Mouse (Mus musculus): ENCODE data around the gene Arhgap21. TPM values are rescaled to one million over a fixed set of nuclear protein-coding genes. Genes with fewer than 3 reads are reported as not detected.

Gene Arhgap21
- polyA plus RNA-seq, 1 experiment = 3.3 TPM

GRCm38 (mm10) chr2:20959906-20960667 is 8.6 kb downstream of the Arhgap21 start:
- H3K27me3 ChIP-seq (ENCODE audit: control insufficient read depth, insufficient read depth, low read length) = no peaks in the 10 kb centered on the region
- no peaks in the 10 kb centered on the region for H3K4me1 ChIP-seq (ENCODE audit: control insufficient read depth, insufficient read depth, low read length)
- no peak for TF ChIP-seq POLR2A (IDR thresholded peaks at IDR 0.05; ENCODE audit: control insufficient read depth, low read depth, low read length)
- H3K4me3 ChIP-seq (ENCODE audit: control insufficient read depth, low read depth, low read length) = no peak overlapping the region
- no peak overlapping the region for H3K27ac ChIP-seq (ENCODE audit: control insufficient read depth, insufficient read depth, low read depth, low read length)
- H3K36me3 ChIP-seq (ENCODE audit: control insufficient read depth, insufficient read depth, low read length) = no peaks in the 10 kb centered on the region

GRCm38 (mm10) chr2:20959045-20959444 is 9.6 kb downstream of the Arhgap21 start:
- TF ChIP-seq POLR2A (IDR thresholded peaks at IDR 0.05; ENCODE audit: control insufficient read depth, low read depth, low read length) = no peak
- TF ChIP-seq CTCF (IDR thresholded peaks at IDR 0.05; ENCODE audit: control insufficient read depth, insufficient read depth, insufficient replicate concordance, low read depth, low read length) = no peak
- Histone ChIP-seq H3K4me1 (ENCODE audit: control insufficient read depth, insufficient read depth, low read length) (no peaks in the 10 kb centered on the region), H3K36me3 (ENCODE audit: control insufficient read depth, insufficient read depth, low read length) (no peaks in the 10 kb centered on the region), H3K27ac (ENCODE audit: control insufficient read depth, insufficient read depth, low read depth, low read length) (no peak overlapping the region), H3K27me3 (ENCODE audit: control insufficient read depth, insufficient read depth, low read length) (no peaks in the 10 kb centered on the region), H3K4me3 (ENCODE audit: control insufficient read depth, low read depth, low read length) (no peak overlapping the region)

- Histone ChIP-seq H3K4me3 (ENCODE audit: control insufficient read depth, low read depth, low read length) (no peak overlapping the region), H3K36me3 (ENCODE audit: control insufficient read depth, insufficient read depth, low read length) (no peaks in the 10 kb centered on the region), H3K4me1 (ENCODE audit: control insufficient read depth, insufficient read depth, low read length) (no peaks in the 10 kb centered on the region), H3K27ac (ENCODE audit: control insufficient read depth, insufficient read depth, low read depth, low read length) (no peak overlapping the region), H3K27me3 (ENCODE audit: control insufficient read depth, insufficient read depth, low read length) (no peaks in the 10 kb centered on the region)
- TF ChIP-seq CTCF (IDR thresholded peaks at IDR 0.05; ENCODE audit: control insufficient read depth, insufficient read depth, insufficient replicate concordance, low read depth, low read length) (no peak), POLR2A (IDR thresholded peaks at IDR 0.05; ENCODE audit: control insufficient read depth, low read depth, low read length) (no peak)
Observed at GRCm38 (mm10) chr2:20957995-20958394, 10.7 kb downstream of the Arhgap21 start.

GRCm38 (mm10) chr2:20956716-20957115 is 12.0 kb downstream of the Arhgap21 start:
- Histone ChIP-seq H3K27ac (ENCODE audit: control insufficient read depth, insufficient read depth, low read depth, low read length) (no peak overlapping the region), H3K4me3 (ENCODE audit: control insufficient read depth, low read depth, low read length) (no peak overlapping the region), H3K4me1 (ENCODE audit: control insufficient read depth, insufficient read depth, low read length) (no peaks in the 10 kb centered on the region), H3K36me3 (ENCODE audit: control insufficient read depth, insufficient read depth, low read length) (no peaks in the 10 kb centered on the region), H3K27me3 (ENCODE audit: control insufficient read depth, insufficient read depth, low read length) (no peaks in the 10 kb centered on the region)
- TF ChIP-seq POLR2A (IDR thresholded peaks at IDR 0.05; ENCODE audit: control insufficient read depth, low read depth, low read length) (no peak), CTCF (IDR thresholded peaks at IDR 0.05; ENCODE audit: control insufficient read depth, insufficient read depth, insufficient replicate concordance, low read depth, low read length) (no peak)

- no peak overlapping the region for H3K27ac ChIP-seq (ENCODE audit: control insufficient read depth, insufficient read depth, low read depth, low read length)
- H3K4me1 ChIP-seq (ENCODE audit: control insufficient read depth, insufficient read depth, low read length) = no peaks in the 10 kb centered on the region
- H3K4me3 ChIP-seq (ENCODE audit: control insufficient read depth, low read depth, low read length) = no peak overlapping the region
- no peaks in the 10 kb centered on the region for H3K36me3 ChIP-seq (ENCODE audit: control insufficient read depth, insufficient read depth, low read length)
- H3K27me3 ChIP-seq (ENCODE audit: control insufficient read depth, insufficient read depth, low read length) = no peaks in the 10 kb centered on the region
- no peak for TF ChIP-seq CTCF (IDR thresholded peaks at IDR 0.05; ENCODE audit: control insufficient read depth, insufficient read depth, insufficient replicate concordance, low read depth, low read length)
- no peak for TF ChIP-seq POLR2A (IDR thresholded peaks at IDR 0.05; ENCODE audit: control insufficient read depth, low read depth, low read length)
Observed at GRCm38 (mm10) chr2:20955996-20956395, 12.7 kb downstream of the Arhgap21 start.

GRCm38 (mm10) chr2:20955376-20955775 is 13.3 kb downstream of the Arhgap21 start:
- no peaks in the 10 kb centered on the region for H3K4me1 ChIP-seq (ENCODE audit: control insufficient read depth, insufficient read depth, low read length)
- H3K27me3 ChIP-seq (ENCODE audit: control insufficient read depth, insufficient read depth, low read length) = no peaks in the 10 kb centered on the region
- H3K27ac ChIP-seq (ENCODE audit: control insufficient read depth, insufficient read depth, low read depth, low read length) = no peak overlapping the region
- TF ChIP-seq CTCF (IDR thresholded peaks at IDR 0.05; ENCODE audit: control insufficient read depth, insufficient read depth, insufficient replicate concordance, low read depth, low read length) (no peak), POLR2A (IDR thresholded peaks at IDR 0.05; ENCODE audit: control insufficient read depth, low read depth, low read length) (no peak)
- H3K36me3 ChIP-seq (ENCODE audit: control insufficient read depth, insufficient read depth, low read length) = no peaks in the 10 kb centered on the region
- no peak overlapping the region for H3K4me3 ChIP-seq (ENCODE audit: control insufficient read depth, low read depth, low read length)

GRCm38 (mm10) chr2:20952716-20953115 is 16.0 kb downstream of the Arhgap21 start:
- Histone ChIP-seq H3K27ac (ENCODE audit: control insufficient read depth, insufficient read depth, low read depth, low read length) (no peak overlapping the region), H3K4me3 (ENCODE audit: control insufficient read depth, low read depth, low read length) (no peak overlapping the region), H3K27me3 (ENCODE audit: control insufficient read depth, insufficient read depth, low read length) (no peaks in the 10 kb centered on the region), H3K4me1 (ENCODE audit: control insufficient read depth, insufficient read depth, low read length) (no peaks in the 10 kb centered on the region), H3K36me3 (ENCODE audit: control insufficient read depth, insufficient read depth, low read length) (no peaks in the 10 kb centered on the region)
- TF ChIP-seq POLR2A (IDR thresholded peaks at IDR 0.05; ENCODE audit: control insufficient read depth, low read depth, low read length) (no peak), CTCF (IDR thresholded peaks at IDR 0.05; ENCODE audit: control insufficient read depth, insufficient read depth, insufficient replicate concordance, low read depth, low read length) (no peak)

All from testis, adult 2 months (tissue).